Mouse (Mus musculus) neutrophil, adult 5-6 weeks (primary cell): Measurements from ENCODE around the gene Hoxb1. TPM values are rescaled to one million over a fixed set of nuclear protein-coding genes. Genes with fewer than 3 reads are reported as not detected.

Experiments
- ATAC-seq: fragments of 151-379, 151-347 bp; 2 replicates; pipeline ENCODE4 v1.8.0; 2017; ENCODE audit warnings: mild to moderate bottlenecking, moderate TSS enrichment; ENCODE audit not compliant: insufficient number of reproducible peaks, poor library complexity, low FRiP score, severe bottlenecking; ENCODE audit errors: extremely low read depth
- total RNA-seq: library from RNA; stranded (forward); fragments of 200-1000 nt; gene quantifications from 2 replicates; pipeline ENCODE4 v1.2.3, GENCODE M21; 2017

The Hoxb1 gene
- total RNA-seq, 1 experiment from 2014 or later, result not detected

DNA sequence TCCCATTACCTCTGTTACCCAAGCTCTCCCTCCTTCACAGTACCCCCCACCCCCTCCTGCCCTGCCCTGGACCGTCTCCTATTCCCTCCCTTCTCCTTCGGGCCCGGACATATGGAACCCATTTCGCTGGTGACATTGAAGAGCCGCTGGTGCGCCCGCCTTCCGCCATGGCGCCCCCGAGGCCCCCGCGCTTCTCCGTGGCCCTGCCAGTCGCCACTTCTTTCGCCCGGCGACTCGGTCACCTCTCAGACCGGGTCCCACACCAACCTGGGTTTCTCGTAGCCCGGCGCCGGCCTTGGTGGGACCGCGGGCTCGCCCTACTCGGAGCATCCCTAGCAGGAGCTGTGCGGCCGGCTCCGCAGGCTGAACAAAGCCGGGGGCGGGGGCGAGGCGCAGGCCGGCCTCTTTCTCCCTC is 32.9 kb upstream of the Hoxb1 start:
- ATAC-seq, result no peak

GRCm38 (mm10) chr11:96333241-96334001 is 32.1 kb upstream of the Hoxb1 start:
- ATAC-seq, result no peak

DNA sequence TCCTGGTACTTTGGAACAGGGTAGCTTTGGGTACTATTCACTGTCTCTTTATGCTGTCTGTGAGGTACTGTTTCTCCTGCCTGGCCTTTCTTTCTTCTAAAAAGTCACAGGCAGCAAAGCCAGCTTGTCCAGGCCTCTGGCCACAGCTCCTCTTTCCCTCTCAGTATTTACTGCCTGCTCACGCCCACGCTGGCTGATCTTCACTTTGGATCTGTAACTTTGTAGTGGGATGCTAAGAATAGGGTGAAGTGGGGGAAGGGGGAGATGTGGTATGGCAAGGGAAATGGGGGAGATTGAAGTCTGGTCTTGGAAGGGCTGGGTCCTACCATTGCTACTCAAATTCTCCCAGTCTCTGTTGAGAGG is 31.6 kb upstream of the Hoxb1 start:
- no peak for ATAC-seq

DNA sequence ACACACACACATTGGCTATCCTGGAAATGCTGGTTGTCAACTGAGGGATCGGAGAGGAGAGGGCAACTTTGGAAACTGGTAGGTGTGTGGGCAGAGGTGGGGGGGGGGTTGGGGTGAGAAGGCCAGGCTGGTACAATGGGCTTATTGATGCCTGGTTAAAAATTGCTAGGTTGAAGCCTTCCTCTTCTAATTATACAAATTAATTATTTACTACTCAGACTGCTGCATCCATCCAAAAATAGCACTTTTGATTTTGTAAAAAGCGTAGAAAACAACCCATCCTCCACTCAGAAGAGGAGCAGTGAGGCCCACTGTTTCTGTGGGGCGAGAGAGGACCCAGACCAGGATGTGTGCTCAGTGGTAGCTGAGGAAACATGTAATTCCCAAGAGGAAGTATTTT is 30.6 kb upstream of the Hoxb1 start:
- ATAC-seq, result no peak

- no peak for ATAC-seq
Observed at GRCm38 (mm10) chr11:96336597-96336996, 29.0 kb upstream of the Hoxb1 start.

GRCm38 (mm10) chr11:96337026-96337425 is 28.5 kb upstream of the Hoxb1 start:
- no peak for ATAC-seq

DNA sequence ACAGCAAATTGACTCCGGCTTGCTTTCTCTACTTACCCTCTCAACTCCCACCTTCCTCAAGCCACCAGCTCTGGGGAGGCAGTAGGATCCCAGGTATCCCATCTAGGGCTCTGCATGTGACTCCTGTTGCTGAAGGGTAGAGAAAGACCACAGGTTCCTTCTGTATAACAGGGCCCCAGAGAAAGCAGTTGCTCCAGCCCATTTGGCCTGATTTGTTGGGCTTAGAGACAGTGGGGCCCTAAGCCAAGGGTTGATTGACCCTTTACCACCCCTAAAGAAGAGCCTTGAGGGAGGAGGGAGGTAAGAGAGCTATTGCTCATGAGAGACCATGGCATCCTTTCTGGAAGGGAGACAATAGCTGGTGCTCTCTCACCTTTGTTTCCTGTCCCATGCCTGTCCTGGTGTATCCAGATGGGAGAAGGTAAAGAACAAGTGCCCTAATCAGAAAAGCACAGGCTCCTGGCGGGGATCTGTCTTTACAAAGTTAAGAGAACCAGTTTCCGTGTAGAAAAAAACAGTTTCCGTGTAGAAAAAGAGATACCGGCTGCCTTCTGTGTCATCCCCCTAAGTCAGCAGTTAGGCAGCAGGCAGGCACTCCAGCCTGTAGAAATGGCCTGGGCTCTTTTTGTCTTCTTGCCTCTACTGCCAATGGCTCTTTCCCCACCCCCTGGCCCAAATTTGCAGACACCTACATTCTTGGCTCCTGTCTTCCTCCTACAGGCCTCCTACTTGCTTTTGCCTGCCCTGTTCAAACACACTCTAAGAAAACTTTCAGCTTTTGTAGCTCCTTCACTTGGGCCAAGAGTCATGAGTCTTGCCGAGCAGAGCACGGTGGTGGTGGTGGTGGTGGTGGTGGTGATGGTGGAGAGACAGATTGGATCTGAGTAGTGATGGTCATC is 26.3 kb upstream of the Hoxb1 start:
- ATAC-seq, result no peak

- ATAC-seq, result no peak
Observed at GRCm38 (mm10) chr11:96340698-96341365, 24.7 kb upstream of the Hoxb1 start.

DNA sequence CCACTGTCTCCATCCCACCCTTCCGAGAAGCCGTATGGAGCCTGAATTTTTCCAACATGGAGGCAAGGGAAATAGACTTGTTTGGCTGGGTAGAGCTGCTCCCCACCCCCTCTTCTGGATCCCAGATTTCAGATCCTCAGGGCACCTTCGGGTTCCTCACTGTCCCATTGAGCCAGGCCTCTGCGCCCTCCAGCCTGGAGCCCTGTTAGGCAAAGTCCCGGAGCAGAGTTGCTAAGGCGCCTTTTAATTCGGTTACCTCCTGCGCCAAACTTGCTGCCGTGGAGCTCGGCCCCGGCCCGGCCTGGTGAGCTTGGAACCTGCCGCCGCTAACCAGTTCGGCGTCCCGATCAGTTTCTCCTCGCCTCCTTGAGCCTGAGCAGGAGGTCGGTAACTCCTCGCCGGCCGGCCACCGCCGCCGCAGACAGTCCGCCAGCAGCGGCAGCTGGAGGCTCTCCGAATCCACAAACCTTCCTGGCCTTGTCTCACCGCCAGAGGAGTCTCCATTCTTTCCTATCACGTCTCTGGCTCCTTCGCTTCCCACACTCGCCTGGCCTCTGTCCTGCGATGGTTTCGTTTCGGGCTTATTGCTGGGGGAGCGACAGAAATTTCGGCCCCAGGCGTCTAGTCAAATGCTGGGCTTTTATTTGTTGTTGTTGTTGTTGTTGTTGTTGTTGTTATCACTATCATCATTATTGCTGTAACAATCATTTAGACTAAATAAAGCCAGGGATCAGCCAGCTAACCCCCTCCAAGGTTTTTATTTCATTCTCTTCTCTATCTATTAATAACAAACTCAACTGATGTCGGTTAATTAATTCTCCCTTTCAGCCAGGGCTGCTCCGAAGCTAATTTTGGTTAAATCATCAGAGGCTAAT is 23.6 kb upstream of the Hoxb1 start:
- no peak for ATAC-seq

GRCm38 (mm10) chr11:96342576-96342930 is 23.0 kb upstream of the Hoxb1 start:
- no peak for ATAC-seq

DNA sequence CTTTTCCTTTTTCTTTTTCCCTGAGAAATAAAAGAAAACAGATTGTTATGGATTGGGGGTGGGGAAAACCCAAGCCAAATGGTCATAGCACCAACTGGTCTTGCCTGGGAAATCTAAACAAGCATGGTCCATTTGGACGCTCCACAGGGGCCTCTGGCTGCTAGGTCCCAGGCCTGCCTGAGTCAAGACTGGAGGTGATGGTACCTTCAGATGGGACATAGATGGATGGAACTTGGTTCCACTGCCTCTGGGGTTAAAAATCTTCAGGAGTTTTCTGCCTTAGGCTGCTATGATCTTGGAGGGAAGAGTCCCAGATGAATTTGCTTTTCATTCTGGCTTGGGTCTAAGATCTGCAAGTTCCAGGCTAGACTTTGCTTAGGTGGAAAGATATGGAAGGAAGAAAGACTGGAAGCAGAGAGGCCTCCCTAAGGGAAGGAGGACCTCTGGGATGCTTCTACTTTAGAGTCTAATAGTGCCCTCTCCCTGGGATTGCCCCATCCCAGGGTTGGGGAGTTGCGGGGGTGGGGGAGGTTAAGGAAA is 22.3 kb upstream of the Hoxb1 start:
- ATAC-seq, result no peak

DNA sequence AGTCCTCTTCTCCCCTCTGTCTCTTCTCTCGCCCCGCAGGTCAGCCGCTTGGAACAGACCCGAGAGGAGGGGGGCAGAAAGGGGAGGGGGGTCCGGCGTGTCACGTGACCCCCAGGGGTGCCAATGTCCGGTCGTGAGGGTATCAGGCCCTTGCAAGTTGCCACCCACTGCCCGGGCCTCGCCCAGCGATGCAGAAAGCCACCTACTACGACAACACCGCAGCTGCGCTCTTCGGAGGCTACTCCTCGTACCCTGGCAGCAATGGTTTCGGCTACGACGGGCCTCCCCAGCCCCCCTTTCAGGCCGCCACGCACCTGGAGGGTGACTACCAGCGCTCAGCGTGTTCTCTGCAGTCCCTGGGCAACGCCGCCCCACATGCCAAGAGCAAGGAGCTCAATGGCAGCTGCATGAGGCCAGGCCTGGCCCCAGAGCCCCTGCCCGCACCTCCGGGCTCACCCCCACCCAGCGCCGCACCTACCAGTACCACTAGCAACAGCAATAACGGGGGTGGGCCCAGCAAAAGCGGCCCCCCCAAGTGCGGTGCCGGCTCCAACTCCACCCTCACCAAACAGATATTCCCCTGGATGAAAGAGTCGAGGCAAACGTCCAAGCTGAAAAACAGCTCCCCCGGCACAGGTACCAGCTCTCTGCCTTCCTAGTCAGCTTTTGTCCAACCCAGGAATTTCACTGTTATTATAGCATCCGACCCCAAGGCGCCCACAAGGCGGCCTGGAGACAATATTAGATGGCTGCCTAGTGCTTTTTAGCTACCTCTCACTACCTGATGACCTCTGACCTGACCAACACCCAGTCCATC is 21.3 kb upstream of the Hoxb1 start:
- no peak for ATAC-seq

DNA sequence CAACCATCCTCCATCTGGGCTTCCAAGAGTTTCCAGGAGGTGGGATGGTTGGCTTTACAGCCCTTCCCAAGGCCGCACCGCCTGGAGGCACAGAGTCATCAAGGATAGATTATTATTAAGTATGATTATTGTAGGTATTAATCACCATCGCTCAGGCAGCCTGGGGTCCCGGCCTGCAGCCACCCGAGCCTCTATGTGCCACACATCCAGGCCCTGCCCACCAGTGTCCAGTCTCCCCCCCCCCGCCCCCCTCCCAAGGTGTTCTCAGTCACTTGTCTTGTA is 20.7 kb upstream of the Hoxb1 start:
- ATAC-seq, result no peak

GRCm38 (mm10) chr11:96345220-96345892 is 20.2 kb upstream of the Hoxb1 start:
- no peak for ATAC-seq

GRCm38 (mm10) chr11:96345893-96346806 is 19.4 kb upstream of the Hoxb1 start:
- no peak for ATAC-seq

DNA sequence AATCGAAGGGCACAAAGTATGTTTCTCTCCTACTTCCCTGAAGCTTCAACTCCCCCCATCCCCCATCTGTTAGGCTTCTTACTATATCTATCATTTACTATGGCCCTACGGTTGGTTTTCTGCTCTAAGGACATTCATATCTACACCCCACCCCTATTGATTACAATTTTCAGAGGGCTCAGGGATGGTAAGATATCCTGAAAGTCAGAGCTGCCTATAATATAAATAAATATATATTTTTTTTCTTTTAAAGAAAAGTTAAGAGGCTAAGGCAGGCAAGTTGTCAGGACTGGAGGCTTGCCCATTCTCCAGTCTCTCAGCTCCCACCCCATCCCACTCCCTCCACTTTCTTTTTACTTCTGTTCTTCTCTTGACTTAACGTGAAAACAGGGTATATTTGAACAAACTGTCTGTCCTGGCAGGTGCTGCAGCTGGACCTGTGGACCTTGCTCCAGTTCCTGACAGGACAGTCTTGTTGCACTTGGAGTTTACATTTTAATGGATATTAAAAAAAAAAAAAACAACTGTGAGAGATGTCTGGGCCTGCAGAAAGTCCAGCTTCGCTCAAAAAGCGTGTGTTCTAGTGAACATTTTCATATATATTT is 18.5 kb upstream of the Hoxb1 start:
- ATAC-seq, result no peak
